Mouse (Mus musculus): ENCODE measurements around the gene Ppp5c.
A peak's percentile ranks its signal among the peaks of the same experiment; 100 is the strongest.

Gene Ppp5c

DNA sequence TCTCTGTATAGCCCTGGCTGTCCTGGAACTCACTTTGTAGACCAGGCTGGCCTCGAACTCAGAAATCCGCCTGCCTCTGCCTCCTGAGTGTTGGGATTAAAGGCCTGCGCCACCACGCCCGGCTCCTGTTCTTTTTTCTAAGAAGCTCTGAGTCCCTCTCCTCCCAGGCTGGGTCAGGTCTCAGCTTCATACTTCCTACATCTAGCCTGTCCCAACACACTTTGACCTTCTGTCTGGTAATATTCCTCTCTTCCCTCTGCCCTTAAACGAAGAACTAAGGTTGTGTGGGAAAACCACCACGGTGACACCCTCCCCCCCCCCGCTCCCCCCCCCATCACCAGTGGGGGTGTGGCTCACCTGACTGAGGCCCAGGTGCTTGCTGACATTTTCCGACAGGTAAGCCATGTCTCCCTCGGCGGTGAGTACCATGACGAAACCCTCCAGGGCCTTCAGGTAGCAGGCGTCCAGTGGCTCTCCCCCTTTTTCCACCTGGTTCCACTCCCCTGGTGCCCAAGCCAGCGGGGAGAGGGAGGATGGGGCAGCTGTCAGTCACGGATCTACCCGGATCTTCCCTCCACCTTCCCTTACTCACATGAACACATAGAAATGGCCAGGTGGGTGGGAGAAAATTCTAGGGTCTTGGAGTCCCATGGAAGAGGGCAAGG lies 26.7 kb upstream of the Ppp5c start:
- DNase-seq (ENCODE audit: low spot score): no peak

DNA sequence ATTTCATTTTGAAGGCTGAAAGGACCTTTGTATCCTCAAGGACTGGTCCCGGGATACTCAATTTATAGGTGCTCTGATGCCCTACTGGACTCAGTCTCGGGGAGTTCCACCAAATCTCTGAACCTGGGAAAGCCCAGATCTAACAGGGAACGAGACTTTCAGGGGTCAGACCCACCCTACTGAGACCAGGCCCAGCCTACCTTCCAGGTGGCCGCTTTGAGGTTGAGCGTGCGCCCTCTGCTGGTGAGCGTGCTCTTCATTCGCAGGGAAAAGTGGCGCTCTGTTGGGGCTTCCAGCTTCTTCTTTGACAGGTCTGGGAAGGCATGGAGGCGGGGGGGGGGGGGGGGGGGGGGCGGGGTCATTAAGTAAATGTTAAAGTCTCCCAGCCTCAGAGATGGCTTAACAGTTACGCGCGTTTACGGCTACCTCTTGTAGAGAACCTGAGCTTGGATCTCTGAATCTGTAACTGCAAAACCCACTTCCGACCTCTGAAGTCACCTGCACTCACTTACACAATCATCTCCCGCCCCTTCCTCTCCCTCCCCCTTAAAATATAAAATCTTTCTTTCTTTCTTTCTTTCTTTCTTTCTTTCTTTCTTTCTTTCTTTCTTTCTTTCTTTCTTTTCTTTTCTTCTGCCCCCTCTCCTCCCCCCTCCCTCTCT lies 23.3 kb upstream of the Ppp5c start:
- DNase-seq (ENCODE audit: low spot score): peak; percentile 86

DNA sequence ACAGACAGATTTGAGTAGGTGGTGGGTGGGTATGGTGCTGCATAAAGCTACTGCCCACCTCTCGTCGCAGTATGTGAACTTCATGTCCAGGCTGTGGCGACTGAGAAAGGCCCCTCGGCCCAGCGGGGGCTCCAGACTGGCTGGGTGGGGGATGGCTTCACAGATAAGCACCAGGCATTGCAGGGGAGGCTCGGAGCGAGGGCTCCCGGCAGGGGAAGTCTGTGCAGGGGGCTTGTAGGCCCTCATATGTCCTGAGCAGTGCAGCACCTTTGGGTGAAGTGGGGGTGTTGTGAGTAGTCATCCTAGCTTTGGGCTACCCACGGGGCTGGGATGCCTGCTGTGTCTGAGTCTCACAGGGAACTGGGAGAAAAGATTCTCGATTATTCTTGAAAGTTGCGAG lies 22.8 kb upstream of the Ppp5c start:
- peak; percentile 40 for DNase-seq (ENCODE audit: low spot score)

DNA sequence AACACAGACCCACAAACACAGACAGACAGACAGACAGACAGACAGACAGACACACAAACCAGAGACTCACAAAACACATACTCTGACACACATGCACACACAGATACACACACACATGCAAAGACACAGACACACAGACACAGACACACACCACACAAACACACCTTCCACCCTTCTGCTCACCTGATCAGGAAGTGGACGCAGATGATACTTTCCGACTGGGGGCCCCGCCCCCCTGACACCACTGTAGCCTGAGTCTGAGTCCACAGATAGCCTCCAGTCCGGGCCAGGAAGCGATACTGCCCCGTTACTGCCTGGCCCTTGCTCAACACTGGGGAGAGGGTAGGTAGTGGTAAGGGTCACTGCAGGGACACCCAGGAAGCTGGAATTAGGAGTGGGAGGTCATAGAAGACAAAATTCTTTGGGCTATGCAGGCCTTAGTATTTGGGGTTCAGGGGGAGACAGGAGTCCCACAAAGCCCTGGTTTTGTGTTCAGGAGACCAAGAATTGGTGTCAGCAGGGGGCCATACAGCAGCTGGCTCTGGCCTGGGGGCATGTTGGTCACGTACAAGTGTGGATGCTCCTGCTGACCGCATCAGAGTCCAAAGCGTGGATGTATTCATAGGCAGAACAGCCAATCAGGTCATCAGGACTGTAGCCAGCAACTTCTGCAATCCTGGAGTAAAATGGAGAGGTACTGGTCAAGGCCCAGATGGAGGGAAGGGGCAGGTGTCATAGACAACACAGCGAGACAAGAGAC lies 20.9 kb upstream of the Ppp5c start:
- DNase-seq (ENCODE audit: low spot score): peak; percentile 39

DNA sequence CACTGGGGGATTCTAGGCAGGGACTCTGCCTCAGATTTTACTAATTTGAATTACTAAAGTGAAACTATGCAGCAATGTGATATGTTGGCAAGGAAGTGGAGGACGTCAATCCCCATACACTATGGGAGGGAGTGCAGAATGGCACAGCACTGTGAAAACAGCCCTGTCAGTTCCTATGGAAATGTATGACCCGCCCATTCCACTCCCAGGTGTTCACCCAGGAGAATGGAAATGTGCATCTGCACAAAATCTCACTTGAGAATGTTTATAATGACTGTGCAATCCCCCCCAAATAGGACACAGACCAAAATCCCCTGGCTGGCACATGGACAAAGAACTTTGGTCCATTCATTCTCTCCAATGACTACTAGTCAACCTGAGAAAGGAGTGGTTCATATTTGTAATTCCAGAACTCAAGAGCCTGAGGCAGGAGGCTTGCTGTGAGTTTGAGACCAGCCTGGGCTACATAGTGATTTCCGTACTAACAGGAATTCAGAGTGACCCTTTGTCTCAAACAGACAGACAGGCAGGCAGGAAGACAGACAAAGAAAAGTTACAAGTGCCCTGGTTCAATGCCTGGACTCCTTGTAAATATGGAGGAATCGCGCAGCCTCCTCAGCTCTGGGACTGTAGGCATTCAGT lies 19.4 kb upstream of the Ppp5c start:
- peak; percentile 29 for DNase-seq (ENCODE audit: low spot score)

DNA sequence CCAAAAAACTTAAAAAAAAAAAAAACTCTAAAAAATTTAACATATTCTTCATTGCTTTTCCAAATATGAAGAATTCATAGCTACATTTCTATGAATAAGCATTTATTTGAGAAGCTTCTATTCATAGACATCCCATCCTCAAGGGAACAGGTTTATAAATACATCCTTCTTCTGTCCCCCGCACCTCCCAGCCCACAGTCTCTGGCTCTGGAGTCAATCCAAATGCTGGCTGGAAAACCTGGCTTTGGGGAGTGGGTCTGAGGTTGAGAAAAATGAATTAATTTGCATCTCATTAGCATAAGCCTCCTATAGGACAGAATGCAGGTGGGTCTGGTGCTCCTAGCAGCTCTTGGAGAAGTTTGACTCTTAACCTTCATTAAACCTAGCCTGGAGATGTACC lies 18.0 kb upstream of the Ppp5c start:
- peak; percentile 33 for DNase-seq (ENCODE audit: low spot score)

DNA sequence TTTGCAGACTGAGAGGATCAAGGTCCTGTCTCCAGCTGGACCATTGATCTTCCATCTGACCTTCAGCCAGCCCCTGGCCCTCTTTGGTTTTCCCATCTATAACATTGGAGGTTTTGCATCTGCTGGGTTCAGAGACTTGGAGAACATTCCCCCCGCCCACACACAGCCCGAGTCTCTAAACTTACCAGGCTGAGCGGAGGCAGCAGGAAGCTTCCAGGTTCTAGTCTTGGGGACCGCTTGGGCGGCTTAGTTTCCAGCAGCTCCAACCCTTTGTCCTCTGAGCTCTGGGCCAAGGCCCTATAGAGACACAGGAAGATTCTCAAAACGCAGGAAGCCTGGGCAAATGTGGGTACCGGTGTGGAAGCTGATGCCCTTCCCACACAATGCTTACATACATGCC lies 11.6 kb upstream of the Ppp5c start:
- no peak for DNase-seq (ENCODE audit: low spot score)

DNA sequence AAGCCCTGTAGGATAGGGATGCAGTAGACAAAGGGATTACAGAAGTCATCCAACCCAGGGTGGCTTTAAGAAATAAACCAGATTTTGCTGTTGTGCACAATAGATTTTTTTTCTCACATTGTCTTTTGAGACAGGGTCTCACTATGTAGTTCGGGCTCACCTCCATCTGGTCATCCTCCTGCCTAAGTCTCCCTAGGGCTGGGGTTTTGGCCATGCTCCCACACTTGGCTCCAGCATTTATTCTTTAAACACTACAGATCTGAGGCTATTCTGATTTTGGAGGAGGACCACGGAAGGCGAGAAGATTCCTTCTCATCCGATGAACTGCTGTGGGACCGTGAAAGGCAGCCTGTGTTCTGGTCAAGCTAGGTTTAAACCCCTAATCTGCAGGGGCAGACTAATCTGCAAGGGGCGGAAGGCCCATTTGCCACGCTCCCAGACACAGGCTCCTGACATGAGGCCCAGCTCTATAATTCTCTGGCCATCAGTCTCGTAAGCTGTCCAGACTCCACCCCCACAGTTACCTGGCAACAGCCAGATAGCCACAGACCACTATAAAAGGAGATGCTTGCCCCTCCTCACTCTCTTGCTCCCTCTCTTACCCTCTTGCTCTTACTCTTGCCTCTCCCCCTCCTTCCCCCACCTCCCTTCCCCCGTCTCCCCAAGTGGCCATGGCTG lies 10.4 kb upstream of the Ppp5c start:
- DNase-seq (ENCODE audit: low spot score): no peak

DNA sequence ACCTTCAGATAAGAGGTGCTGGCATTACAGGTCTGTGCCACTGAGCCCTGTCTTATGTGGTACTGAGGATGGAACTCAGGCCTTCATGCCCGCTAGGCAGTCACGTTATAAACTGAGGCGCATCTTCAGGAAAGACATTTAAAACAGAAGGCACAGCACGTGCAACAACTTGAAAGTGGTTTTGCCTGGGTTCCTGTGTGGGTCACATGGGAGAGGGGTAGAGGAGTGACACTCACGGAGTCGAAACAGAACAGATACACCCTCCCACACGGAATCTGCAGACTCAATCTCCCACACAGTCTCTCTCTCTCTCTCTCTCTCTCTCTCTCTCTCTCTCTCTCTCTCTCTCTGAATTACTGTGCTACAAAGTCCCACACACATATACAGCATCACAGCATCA lies 2.5 kb upstream of the Ppp5c start:
- DNase-seq (ENCODE audit: low spot score): no peak

DNA sequence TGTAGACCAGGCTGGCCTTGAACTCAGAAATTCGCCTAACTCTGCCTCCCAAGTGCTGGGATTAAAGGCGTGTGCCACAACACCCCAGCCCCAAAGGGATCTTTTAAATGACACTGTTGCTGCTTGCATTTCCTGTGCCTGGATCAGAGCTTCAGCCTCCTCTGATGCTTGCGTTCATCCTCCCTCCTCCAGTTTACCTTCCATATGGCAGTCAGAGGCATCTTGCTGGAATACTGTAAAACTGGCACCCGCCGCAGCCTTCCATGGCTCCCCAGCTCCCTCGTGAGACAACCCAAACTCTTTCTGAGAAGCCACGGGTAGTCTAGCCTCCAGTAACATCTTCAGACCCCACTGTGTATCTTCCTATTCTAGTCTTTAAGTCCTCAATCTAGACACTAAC lies 1.2 kb upstream of the Ppp5c start:
- no peak for DNase-seq (ENCODE audit: low spot score)

DNA sequence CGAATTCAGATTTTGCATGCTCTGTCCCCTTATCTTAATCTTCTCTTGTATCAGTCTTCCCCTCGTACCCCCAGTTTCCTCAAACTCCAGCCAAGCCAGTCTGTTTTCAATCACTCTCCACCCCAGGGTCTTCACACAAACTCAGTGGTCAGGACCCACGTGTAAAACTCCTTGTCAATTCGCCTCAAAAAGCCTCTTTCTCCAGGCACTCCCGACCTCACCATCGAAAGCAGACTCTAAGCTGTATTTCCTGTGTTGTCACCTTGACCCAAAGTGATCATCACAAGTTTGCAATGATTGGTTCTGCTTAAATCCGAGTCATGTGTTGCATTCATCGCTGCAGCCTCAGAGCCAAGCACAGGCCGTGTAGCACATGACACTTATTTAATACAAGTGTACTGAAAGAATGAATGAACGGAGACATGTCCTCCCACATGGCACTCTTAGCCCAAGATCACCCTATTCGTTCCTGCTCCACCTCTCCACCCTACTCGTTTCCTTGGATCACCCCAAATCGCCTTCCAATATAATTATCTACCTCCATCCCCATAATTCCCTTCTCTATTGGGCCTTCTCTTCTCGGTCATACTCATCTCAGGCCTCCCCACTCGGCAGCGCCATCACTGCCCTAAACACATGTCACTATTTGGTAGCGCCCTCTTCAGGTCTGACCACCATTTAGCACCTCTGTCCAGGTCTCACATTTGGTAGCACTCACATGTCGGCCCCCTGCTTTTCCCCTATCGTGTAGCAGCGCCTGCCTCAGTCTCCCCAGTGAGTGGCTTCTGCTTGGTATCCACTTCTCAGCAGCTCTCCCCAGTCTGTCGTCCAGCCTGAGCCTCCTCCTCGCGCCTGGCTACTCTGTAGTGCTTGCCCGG lies 775 bp downstream of the Ppp5c start:
- no peak for DNase-seq (ENCODE audit: low spot score)

DNA sequence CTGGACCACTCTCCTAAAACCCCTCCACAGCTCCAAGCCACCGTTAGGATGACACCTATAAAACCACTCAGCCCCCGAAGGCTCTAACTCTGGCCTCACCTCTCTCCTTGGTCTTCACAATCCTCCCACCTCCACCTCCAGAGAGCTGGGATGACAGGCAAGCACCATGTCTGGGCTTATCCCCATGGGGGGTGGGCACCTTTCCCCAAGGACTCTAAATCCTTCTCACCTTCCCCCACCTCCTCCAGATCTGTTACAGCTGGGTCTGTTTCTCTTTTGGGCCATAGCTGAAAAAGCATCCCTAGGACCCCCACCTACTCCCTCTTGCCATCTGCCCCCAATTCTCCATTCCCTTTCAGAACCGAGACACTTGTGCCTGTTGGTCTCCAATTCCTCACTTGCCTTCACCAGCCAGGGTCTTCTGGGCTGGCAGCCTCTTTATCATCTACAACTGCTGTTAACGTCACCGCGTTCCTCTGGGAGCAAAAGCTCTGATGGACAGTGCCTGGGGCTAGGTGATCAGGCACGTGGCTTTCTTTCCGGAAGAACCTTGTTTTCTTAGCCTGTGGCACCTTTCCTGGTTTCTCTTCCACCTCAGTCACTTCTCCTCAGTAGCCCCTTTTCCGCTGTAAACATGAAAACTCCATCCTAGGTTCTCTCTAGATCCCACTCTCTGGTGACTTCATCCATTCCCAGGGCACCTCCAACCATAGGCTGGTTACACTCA lies 1.7 kb downstream of the Ppp5c start:
- DNase-seq (ENCODE audit: low spot score): no peak

DNA sequence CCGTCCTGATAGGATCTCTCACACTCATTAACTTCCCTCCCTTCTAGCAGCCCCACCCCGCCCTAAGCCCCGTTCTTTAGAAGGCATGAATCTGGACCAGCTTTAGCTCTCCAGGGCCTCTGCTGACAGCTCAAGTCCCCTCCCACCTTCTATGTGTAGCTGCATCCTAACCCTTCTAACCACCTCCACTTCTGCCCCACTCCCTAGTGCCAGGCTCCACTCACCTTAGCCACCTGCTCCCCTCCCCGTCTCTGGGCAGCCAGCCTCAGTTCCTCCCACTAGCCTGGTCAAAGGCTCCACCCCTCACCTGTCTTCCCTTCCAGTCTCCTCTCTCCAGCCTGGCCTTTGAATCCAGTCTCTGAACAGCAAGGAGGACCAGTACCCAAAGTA lies 2.2 kb downstream of the Ppp5c start:
- DNase-seq (ENCODE audit: low spot score): no peak

DNA sequence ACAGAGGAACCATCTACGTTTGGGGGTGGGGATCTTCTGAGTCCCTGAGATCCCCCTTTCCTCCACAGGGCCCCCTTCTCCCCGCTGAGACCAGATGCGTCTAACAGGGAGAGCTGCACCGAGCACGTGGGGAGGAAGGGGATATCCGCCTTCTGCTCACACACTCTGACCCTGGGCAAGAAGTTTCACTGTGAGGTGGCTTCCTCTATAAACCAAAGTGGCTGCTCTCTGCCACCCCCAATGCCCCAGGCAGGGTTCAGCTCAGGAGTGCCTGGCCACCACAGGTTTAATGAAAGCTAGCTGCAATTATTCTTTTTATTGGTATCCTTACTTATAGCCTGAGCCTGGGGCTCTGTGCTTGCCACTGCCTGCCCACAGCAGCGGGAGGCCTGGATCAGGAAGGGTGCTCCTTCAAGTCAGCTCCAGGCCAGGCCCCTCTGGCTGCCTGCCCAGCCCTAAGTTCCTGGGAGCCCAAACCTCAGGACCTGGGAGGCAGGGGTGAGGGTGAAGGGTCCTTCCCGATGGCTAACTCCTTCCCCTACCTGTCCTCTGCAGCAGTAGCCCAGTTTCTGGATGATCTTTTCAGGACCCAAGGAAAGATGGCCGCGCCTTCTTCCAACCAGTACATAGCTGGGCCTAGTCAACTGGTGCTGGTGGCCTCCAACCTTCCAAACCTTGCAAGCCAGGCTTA lies 2.8 kb downstream of the Ppp5c start:
- no peak for DNase-seq (ENCODE audit: low spot score)

DNA sequence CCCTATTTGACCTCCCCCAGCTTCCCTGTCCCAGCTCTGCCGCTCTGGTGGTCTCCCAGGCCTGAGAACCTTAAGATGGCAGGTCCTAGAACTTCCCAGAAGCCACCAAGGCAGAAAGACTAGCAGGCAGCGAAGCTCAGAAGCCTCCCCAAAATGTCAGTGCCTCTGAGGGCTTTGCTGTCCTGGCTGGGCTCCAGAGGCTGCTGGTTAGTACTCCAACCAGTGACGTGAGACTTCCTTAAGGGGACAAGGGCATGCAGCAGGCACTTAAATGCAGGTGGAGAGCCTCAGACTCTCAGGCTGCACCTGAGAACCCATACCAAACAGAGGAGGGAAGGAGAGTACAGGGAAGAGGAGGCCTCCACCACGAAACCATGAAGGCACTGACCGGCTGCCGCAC lies 3.6 kb downstream of the Ppp5c start:
- no peak for DNase-seq (ENCODE audit: low spot score)

DNA sequence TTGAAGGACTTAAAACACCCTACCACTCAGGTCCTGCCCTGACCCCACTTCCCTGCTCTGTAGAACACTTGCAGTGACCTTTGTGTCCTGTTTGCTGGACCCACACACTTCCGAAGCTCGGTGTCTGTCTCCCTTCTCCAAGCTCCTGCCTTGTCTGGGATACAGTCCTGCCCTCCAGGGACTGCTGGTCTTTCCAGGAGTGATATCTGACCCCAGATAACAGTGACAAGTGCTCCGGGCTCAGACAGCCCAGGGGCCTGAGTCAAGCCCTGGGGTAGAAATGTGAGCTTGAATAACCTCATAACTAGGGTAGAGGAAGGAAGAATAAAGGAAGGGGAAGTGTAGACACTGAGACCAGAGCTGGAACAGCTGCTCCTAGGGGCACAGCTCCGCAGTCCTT lies 4.0 kb downstream of the Ppp5c start:
- DNase-seq (ENCODE audit: low spot score): no peak

DNA sequence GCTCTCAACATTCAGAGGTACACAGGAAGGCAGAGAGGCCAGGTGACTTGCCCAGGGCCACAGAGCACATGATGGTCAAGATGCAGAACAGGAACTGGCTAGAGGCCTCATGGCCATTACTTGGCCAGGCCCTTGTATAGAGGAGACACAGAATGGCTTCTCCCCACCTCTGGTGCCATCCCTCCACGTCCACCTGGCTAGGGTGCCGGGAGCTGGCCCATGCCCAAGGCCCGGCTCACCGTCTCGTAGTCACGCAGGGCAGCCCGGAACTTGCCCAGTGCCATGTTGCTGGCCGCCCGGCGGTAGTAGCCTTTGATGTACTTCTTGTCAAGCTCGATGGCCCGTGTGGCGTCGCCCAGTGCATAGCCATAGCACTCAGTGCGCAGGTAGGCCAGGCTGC lies 5.5 kb downstream of the Ppp5c start:
- no peak for DNase-seq (ENCODE audit: low spot score)

DNA sequence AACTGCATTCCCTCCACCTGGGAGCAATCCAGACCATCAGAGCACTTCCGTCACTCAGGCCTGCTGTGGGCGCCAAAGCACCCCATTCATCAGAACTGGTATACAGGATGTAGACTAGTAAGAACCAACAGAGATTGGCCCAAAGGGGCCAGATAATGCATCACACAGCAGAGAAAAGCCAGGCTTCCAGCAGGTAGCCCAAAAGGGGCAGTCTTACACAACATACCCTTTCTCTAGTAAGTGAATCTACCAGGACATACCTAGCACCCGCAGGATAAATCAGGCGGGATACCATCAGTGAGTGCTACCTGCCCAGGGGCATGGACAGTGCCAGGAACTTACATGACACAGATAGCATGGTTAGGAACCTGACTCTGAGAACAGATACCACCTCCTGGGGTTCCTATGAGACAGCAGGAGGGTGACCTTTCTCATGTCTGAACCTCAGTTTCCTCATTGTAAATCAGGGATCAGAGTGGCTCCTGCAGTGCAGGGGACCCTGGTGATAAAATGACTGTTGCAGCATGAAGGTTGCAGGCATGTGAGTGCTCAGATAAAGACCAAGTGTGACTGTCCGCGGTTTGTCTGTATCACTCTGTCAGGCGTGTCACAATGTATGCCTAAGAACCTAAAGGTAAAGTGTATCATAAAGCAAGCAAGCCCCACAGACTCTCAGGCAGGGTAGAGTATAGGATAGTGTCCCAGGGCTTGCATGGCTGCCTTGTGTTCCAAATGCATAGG lies 8.1 kb downstream of the Ppp5c start:
- DNase-seq (ENCODE audit: low spot score): no peak

DNA sequence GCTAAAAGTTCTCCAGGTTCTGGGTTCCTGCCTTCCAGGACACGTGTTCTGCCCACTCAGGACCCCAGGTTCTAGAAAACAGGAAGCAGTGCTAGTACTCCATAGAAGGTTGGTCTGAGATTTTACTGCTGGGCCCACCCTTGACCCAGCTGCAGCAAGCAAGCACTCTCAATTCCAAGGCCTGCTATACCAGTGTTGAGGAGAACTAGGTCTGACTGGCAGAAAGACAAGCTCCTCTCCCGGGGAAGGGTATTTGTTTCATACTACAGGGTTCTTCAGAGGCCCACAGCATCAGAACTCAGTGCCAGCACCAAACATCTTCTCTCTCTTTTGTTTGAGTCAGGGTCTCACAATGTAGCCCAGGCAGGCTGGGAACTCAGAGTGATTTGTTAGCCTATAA lies 9.8 kb downstream of the Ppp5c start:
- no peak for DNase-seq (ENCODE audit: low spot score)
